Mouse (Mus musculus) R1 (cell line): Measurements from ENCODE around the gene Cenpb.
"Not testable (repeated sequence)": the region's sequence is repeated elsewhere in the genome, so short reads cannot be mapped to it uniquely, and the experiment has no call there.

Experiments
- DNase-seq: peaks from one replicate; pipeline ENCODE4 v3.0.0-alpha.2; 2018; ENCODE audit warnings: low read depth, low spot score

The Cenpb gene

DNA sequence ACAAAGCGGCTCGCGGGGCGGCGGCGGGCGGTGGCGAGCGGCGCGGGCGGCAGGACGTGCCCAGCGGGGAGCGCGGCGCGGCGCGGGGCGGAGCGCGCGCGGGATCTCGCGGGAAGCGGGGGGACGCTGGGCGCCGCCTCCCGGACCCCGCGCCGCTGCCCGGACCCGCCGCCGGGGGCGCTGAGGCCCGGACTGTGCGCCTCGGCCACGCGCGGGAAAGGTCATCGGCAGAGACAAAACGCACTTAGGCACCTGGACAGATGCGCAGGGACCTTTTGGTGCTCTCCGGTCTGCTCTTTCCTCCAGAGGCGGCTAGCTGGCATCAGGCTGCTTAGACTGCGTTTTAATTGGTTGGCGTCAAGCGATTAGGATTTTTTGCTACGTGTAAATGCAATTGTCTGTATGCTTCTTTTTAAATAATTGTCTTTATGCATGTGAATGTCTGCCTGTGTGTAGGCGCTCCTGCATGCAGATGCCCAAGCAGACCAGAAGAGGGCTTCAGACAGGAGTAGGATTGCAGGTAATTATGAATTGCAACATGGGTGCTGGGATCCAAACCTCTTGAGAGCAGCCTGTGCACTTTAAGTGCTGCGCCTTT lies at the start of gene Cenpb:
TSS of gene Cenpb (minus strand) at position 78 of the 598 bp plus-strand sequence.
- DNase-seq, result peak; percentile 88

DNA sequence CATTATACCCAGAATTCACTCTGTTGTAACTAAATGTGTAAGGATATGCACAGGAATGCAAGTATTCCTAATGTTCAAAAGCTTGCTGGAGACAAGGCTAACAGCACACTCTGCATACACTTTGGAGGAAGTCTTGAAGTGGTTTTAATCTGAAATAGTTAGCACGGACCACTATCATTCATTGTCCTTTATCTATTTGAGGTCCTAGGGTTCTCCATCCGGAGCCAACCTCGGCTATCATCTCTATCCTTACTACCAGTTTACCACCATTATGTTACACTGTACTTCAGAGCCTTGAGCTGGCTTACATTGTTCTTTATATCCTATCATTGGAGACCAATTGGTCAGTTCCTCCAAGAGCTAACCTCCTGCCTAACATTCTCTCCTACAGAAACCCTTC lies 47.4 kb upstream of the Cenpb start:
- no peak for DNase-seq

DNA sequence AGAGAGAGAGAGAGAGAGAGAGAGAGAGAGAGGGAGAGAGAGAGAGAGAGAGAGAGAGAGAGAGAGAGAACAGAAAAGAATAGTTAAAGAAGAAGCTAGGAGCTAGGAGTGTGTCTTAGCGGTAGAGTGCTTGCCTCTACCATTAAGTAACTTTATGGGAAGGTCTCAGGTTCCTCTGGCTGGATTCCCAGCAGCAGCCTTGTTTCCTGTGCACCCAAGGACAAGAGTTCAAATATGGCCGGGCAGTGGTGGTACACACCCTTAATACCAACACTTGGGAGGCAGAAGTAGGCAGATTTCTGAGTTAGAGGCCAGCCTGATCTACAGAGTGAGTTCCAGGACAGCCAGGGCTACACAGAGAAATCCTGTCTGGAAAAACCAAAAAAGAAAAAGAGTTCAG lies 46.8 kb upstream of the Cenpb start:
- DNase-seq, result not testable (repeated sequence)

DNA sequence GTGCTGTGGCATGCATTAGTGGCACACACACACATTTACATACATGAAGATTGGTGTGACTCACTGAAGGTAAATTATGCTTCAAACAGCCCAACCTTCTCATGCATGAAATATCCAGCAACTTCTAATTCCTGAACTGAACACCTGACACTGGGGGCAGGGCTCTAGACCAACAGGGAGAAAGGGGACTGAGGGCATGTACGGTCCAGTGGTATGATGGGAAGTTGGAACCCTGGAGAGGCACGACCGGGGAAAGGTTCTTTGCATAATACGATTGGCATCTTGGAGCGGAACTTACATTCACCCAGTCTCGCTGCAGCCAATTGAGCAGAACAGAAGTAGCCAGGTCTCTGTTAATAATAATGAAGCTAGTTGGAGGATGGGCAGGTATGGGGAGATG lies 45.3 kb upstream of the Cenpb start:
- DNase-seq, result no peak

DNA sequence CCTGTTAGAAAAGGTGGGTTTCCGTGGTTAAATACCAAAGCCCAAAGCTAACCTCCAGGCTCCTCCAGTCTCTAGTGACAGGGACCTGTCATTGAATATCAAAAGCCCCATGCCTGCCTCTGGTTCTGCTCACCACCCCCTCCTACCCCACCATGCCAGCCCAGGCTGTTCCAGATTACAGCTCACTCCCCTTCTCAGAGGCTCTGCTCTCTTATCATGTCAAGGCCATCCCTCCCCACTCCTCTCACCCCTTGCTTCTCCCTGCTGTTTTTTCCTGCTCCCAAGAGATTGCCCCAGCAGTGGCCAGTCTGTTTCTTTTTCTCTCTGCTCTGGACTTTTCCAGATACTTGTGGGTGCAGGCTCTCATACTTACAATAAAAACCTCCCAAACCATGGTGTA lies 43.7 kb upstream of the Cenpb start:
- no peak for DNase-seq

DNA sequence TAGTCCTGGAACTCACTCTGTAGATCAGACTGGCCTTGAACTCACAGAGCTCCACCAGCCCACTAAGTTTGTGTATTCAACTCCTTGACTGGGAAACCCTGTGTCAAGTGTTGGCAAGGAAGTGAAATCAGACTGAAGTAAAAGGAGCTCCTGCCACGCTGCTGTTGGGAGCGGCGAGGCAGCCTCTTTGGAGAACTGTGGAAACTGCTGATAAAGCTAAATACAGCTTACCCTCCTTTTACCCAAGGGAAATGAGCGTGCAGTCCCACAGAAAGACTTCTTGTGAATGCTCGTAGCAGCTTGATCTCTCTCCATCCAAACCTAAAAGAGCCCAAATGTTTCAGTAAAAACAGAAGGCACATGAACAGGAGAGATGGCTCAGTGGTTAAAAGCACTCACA lies 42.7 kb upstream of the Cenpb start:
- no peak for DNase-seq

DNA sequence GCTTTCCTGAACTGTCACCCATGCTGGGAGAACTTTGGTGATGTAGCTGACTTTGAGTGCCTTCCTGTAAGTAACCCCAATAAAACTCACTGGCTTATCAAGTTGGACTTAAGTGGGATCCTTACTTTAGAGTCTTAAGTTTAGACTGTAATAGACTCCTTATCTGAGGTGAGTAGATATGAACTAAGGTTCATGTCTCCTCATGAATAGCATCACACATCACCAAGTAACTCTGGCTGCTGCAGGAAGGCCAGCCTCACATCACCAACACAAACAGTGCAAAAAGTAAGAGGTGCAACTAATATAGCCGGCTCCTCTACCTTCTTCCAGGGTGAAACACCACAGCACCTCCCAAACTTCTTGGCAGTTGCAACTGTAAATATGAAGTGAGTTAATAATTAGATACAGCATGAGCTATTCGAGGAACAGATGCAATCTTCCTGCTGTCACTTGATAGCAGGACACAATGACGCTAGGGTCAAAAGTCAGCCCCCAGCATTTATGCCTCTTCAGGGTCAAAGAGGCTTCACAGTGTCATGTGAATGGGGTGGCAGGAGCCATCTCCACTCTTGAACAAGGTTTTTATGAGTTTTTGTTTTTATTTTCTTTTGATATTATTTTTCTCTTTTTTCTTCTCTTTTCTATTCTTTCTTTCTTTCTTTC lies 42.1 kb upstream of the Cenpb start:
- no peak for DNase-seq

DNA sequence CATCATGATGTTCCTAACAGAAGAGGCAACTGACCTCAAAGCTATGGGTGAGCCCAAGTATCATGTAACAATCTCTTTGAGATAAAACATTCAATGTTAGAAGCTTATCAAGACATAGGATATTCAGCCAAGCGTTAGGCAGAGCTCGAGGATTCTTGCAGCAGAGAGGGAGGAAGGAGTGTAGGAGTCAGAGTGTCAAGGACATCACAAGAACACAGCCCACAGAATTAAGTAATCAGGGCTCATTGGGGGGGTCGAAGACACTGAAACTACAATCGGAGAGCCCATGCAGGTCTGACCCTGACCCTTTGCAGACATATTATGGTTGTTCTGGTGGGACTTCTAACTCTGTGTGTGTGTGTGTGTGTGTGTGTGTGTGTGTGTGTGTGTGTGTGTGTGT lies 40.2 kb upstream of the Cenpb start:
- no peak for DNase-seq

DNA sequence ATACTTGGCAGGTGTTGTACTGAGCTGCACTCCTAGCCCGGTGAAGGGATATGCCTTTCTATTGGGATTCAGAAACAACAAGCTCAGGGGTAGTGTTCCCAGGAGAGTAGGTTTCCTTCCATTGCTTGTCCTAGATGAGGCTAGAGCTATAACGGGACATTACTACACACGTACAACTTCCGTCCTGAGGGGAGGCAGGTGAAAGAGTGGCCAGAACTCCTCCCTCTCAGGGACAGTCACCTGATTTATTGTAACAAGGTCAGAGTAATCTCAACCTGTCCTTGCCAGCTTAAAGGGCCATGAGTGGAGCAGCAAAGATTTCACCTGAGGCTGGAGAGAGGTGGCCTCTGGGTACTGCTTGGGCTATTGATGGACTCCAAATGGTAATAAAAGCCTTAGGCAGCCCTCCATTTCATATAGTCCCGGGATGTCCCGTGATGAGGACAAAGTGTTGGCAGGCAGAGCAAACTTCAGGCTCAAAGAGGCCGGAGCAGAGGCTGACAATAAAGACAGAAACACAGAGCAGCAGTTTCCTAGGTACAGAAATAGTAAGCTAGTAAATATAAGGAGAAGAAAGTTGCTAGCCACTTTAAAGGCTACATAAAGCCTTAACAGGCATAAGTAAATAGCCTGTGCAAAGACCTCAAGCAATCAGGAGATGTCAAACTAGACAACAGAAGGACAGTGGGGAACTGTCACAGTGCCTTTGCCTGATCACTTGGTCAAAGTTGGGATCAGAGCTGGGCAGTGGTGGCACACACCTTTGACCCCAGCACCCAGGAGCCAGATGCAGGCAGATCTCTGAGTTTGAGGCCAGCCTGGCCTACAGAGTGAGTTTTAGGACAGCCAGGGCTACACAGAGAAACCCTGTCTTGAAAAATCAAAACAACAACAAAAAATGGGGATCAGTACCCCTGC lies 36.3 kb upstream of the Cenpb start:
- DNase-seq, result no peak

DNA sequence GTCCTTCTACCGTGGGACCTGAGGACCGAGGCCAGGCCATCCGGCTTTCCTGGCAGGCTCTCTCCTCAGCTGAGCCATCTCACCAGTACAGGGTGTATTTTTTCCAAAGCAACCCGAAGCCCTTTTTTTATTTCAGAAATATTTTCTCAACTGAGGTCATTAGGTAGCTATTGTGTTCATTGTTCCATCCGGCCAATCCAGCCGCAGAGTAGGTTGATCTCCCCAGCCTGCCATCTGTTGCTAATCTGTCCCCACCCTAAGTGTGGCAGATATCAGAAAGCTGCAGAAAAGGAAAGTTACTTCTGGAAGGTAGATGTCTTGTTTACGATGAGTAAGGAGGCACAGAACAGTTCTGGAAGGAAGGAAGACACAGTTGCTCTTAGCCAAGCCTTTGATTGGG lies 33.9 kb upstream of the Cenpb start:
- DNase-seq, result no peak

DNA sequence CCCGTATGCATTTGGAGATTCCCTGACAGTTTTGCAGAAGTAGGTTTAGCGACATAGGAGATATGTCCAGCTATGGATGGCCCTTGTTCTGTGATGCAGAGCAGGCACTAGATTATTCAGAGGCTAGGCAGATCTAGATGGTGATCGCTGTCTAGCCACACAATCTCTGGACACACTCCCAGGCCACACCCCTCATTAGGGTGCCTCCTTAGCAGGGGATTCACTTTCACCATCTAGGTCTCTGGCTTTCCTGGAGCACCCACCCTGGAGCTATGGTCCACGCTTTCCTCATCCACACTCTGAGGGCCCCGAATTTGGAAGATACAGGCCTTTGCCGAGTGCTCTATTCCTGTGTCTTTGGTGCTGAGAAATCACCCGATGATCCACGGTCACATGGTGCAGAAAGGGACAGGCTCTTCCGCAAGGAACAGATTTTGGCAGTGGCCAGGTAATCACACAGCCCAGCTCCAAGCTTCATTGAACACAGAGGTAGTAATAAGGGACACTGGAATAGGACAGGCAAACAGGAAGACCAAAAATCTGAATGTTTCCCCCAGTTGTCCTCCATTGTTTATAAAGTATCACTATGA lies 31.3 kb upstream of the Cenpb start:
- no peak for DNase-seq

DNA sequence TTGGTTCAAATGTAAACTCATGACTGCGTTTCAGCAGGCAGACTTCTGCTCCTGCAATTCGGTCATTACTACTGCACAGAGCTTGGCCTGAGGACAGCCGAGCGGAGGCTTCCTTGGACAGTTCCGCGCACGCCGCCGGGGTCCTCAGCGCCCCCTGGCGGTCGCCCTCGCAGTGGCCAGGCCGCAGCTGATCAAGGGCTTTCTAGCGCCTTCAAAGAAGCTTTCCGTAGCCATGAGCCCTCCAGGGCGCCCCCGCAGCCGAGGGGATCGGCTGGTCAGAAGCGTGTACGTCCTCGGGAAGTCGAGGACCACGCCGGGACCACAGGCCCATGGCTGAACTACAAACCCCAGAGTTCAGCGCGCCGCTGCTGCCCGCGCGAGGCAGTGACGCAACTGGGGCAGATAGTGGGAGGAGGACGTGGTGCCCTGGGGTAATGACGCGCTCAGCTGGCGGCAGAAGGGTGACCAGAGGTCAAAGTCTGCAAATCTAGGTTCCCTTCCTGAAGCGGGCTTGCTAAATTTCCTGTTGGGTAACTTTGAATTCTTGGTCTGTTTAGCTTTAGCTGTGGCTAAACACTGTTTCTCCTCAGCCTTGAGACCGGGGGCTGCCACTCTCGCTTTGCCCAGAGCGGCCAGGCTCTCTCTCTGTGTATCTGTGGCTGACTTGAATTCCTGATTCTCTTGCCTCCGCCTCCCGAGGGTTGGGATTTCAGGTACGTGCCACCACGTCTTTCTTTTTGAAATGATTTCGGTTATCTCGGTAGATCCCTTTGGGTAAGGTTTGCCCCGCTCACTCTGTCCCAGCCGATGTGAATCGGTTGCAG lies 30.3 kb upstream of the Cenpb start:
- DNase-seq, result peak; percentile 94

DNA sequence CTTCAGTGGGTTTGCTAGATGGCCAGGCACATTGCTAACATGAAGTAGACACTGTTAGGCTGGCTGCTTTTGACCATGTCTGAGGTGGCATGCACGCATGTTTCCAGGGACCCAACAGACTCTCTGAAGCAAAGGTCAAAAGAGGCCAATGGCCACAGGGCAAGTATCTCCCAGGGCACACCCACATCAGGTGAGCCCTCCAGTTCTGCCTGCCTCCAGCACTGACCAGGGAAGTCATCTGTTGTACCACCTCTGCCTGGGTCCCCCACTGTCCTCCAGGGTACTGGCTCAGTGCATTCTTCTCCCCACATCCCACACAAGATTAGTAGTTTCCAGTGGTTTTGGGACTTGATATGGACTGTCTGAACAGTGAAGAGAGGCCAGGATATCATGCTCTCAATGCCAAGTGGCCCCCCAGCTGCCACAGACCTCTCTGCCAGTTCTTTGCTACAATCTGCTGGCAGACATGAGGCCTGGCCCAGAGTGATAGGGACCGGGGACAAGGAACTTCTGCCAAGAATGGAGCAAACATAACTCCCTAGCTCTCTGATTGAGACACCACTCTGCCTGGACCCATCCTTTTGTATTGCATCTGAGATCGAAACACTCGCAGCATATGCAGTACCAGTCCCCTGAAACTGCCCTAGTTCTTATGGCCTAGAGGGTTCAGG lies 29.4 kb upstream of the Cenpb start:
- no peak for DNase-seq

DNA sequence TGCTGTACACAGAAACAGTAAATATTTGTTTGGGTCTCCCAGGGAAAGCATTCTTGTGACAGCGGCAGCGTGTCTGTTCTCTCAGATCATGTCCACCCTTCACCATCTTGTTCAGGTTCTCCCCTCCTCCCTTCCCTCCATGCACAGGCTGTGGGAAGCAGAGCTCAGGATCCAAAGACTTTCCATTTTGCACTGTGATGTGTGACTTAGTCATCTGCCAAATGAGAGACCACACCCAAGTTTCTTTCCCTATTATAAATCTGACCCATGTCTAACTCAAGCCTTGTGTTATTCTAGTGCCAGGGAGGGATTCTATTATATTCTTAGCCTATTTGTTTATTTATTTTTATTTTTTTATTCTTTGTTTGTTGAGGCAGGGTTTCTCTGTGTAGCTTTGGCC lies 28.5 kb upstream of the Cenpb start:
- DNase-seq, result no peak

DNA sequence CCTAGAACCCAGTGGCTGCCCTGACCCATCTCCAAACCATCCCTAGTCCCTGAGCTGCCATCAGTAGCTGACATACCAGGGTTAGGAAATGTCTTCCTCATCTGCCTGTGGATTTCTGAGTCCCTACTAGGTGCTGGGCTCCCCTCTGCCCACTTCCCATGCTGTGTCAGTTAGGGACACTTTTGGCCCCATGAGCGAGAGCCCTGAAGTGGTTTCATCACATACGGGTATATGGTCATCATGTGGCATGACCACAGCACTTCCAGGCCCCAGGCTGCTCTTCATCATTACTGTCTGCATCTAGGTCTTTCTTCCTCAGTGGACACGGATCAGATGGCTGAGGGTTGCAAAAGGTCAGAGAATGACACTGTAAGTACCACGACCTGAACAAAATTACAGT lies 26.9 kb upstream of the Cenpb start, which contains the start of gene Ap5s1:
TSS of gene Ap5s1 (plus strand) at position 301 of the 400 bp plus-strand sequence.
- no peak for DNase-seq

DNA sequence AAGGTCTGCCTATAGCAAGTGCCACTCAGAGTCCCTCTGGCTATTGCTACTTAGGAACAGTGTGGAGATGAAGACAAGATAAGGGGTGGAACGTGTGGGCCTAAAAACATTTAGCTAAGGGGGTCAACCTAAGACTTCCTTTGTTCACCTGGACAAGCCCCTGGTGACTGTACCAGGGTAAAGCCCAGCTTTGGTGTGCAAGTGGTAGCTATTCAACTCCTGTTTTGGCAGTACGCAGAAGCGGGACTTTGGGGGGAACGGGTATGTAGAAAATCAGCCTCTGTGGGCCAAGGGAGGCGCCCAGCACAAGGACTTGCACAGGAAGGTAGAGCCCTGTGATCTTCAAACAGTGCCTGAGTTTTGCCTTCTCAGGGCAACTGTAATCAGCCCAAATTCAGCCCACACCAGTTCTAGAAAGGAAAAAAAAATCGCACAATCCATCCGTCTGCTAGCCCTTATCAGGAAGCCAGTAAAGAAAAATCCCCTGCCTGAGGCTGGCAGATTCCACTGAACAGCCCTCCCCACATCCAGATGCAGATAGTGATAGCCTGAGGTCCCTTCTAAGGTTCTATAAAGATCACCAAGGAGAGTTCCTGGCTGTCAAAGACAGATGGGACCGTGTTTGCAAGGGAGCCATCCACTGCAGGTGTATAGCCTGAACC lies 25.8 kb upstream of the Cenpb start:
- DNase-seq, result no peak

DNA sequence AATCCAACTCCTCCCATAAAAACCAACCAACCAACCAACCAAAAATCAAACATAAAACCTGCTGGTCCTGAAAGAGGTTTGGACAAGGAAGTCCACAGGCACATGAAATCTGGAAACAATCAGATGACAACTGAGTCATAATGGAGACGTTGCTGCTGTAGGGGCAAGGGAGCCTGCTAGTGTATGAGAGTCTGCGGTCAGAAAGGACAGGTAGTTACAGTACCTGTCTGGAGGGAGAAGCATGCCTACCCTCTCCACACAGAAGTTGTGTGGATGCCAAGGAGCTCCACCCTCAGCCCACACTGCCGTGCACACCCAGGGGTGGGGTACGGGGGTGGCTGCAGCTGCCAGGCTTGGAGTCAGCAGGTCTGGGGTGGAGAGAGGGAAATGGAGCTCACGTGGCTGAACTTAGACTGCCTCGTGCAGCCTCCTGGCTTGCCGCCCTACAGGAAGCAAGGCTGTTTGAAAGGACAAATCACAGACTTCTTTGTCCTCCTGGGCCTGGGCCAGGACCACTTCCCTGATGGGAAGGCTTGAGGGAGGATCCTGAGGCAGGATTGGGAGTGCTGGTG lies 24.6 kb upstream of the Cenpb start:
- peak; percentile 40 for DNase-seq

DNA sequence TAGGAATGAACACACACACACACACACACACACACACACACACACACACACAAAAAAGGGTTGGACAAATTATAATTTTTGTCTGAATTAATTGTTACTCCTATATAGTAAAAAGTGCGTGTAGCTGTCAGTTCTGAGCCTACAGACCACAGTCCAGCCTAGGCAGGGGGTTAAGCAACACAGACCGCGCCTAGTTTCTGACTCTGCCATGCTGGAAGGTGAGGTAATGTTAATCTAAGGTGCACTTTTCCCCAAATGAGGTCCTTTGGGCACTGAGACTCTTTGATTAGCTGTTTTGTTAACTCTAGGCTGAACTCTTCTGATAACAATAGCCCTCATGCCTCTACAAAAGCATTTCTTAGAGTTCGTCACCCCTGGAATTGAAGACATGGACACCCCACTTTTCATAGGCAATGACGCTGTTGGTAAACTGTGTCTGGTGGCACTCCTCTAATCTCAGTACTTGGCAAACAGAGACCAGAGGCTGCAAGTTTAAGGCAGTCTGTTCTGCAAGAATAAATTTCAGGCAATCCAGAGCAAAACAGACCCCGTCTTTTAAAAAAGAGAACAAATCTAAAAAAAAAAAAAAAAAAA lies 24.0 kb upstream of the Cenpb start:
- DNase-seq, result no peak

DNA sequence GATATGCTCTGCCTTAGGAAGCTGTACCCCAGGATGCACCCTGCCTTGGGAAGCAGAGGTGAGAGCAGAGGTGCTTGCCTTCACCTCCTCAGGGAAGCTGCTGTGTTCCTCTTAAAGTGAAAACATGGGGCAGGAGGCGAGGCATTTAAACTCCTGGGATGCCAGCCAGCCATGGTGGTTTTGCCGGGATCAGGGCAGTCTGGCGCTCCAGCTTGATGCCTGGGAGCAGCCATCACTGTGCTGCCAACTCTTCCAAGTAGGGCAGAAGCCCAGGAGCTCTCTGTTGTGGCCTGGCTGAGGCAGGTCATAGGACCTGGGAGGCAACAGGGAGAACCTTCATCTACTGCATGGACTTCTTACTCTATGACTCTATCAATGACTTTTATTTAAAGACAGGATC lies 21.4 kb upstream of the Cenpb start:
- DNase-seq, result no peak

DNA sequence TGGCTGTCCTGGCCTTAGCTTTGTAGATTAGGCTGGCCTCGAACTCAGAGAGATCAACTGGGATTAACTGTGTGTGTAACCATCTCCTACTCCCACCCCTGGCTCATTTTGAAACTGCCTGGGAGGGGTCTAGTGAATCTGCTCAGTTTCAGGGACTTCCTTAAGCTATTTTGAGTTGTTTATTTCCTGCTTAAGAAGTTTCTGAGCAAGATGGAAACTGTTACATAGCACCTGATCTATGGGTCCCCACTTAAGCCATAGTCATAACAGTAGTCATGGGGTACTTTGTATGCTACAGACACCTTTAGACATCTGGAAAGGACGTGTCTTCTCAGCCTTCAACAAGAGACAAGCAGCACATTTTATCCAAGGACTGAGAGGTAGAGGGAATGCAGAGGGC lies 20.8 kb upstream of the Cenpb start:
- no peak for DNase-seq
